Mouse (Mus musculus) CD4-positive, CD25-positive, alpha-beta regulatory T cell, adult 9 weeks (primary cell): ENCODE data around the gene Rnf223. TPM values are rescaled to one million over a fixed set of nuclear protein-coding genes. Genes with fewer than 3 reads are reported as not detected.

Experiments
- polyA plus RNA-seq: library from polyadenylated mRNA; unstranded; fragments of 100-300 nt; shearing (Covaris generic); gene quantifications from one replicate; pipeline ENCODE4 v1.2.1, GENCODE M21; 2017

The Rnf223 gene
- 0.19 TPM for polyA plus RNA-seq

DNA sequence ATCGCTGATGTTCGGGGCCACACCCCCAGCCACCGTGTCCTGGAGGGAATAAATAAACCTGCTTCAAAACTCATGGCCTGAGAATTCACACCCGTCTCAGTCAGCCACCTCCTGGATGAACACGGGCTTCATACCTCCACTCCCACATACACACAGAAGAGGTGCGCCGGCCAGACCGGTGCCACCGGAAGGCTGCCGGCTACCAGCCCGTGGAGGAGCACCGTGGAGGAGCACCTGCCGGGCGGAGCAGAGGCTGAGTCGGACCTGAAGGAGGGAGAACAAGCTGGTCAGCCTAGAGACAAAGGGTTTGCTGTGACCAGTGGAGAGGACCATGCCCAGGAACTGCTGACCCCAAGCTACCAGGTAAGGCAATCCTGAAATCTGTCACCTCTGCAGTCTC, at the start of gene Rnf223:
Gene Rnf223, plus strand, starts transcription at position 78 of the 400 bp plus-strand sequence.

DNA sequence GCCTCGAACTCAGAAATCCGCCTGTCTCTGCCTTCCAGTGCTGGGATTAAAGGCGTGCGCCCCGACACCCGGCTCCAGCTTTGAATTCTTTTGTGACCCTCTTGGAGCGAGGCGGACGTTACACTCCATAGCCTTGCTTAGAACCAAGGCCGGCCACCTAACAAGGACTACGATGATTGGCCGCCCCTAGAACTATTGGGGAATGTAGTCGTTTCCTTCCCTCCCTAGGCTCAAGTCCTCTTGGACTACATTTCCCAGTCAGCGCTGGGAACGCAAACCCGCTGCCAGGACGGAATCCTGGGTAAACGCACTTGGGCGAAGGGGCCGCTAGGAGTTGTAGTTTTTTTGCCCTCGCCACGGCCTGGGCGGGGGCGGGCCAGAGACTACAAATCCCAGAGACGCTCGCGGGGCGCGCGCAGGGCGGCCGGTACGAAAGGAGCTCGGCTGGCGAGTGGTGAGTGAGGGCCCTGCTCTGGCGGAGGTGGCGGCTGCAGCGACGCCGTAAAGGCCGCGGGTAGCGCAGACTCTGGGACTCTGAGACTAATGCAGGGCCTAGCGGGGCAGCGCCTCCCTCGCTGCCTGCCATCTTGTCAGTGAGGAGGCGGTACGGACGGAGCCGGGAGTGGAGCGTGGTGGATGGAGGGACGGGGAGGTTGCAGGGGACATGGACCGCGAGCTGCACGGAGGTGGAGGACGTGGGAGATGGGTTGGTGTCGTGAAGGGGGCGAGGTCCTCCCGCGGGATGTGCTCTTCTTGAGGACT, 20.6 kb upstream of the Rnf223 start, which contains the start of gene 9430015G10Rik:
Gene 9430015G10Rik, plus strand, starts transcription at position 413 of the 762 bp plus-strand sequence.

Other genes starting within 250 kb of the Rnf223 start
- gene Pusl1, start 238.7 kb upstream of the Rnf223 start, polyA plus RNA-seq, result 35.9 TPM
- 5.7 TPM for gene Acap3, start 238.7 kb upstream of the Rnf223 start, polyA plus RNA-seq
- 12.6 TPM for gene Ube2j2, start 186.7 kb upstream of the Rnf223 start, polyA plus RNA-seq
- 11.2 TPM for gene C1qtnf12, start 168.2 kb upstream of the Rnf223 start, polyA plus RNA-seq
- 0.98 TPM for gene B3galt6, start 137.9 kb upstream of the Rnf223 start, polyA plus RNA-seq
- gene Sdf4, start 137.6 kb upstream of the Rnf223 start, polyA plus RNA-seq, result 590 TPM
- 948 TPM for gene Tnfrsf4, start 116.7 kb upstream of the Rnf223 start, polyA plus RNA-seq
- 768 TPM for gene Tnfrsf18, start 104.3 kb upstream of the Rnf223 start, polyA plus RNA-seq
- gene Ttll10, start 71.1 kb upstream of the Rnf223 start, polyA plus RNA-seq, result 0.35 TPM
- gene 9430015G10Rik, start 20.5 kb upstream of the Rnf223 start, polyA plus RNA-seq, result 40.7 TPM
- 2.0 TPM for gene Agrn, start 67.0 kb downstream of the Rnf223 start, polyA plus RNA-seq
- gene Isg15, start 70.3 kb downstream of the Rnf223 start, polyA plus RNA-seq, result 60.5 TPM
- 24.6 TPM for gene AW011738, start 72.8 kb downstream of the Rnf223 start, polyA plus RNA-seq
- gene Perm1, start 85.4 kb downstream of the Rnf223 start, polyA plus RNA-seq, result 2.1 TPM
- gene Plekhn1, start 104.3 kb downstream of the Rnf223 start, polyA plus RNA-seq, result 6.6 TPM
- gene Noc2l, start 105.5 kb downstream of the Rnf223 start, polyA plus RNA-seq, result 11.7 TPM
- 5.2 TPM for gene Samd11, start 125.1 kb downstream of the Rnf223 start, polyA plus RNA-seq
- not detected for gene Vmn2r-ps159, start 200.6 kb downstream of the Rnf223 start, polyA plus RNA-seq